In genomic region chr16:84330293-84330692, GRCm38 (mm10) we compare ENCODE assay signal across 25 mouse cellular contexts.
"Had no signal": no experiment of that assay in that cellular context is flagged by ENCODE, and none has a peak within 500 bp of the region (broad histone marks: within the 10 kb centered on the region; RNA-seq: fewer than 3 reads in every experiment).

No protein-coding gene starts in this region.

- H3K4me3 ChIP-seq: embryonic facial prominence, embryonic 10.5 days; embryonic facial prominence, embryonic 12.5 days; embryonic facial prominence, embryonic 13.5 days; embryonic facial prominence, embryonic 15.5 days; erythroblast, embryonic 14.5 days; forebrain, embryonic 10.5 days; forebrain, embryonic 12.5 days; forebrain, embryonic 13.5 days; forebrain, embryonic 15.5 days; gastrocnemius, adult 2 months; heart, adult 2 months had no signal

- H3K36me3 ChIP-seq: embryonic facial prominence, embryonic 10.5 days; embryonic facial prominence, embryonic 12.5 days; embryonic facial prominence, embryonic 13.5 days; embryonic facial prominence, embryonic 15.5 days; forebrain, embryonic 10.5 days; forebrain, embryonic 12.5 days; forebrain, embryonic 15.5 days had no signal

- H3K9ac ChIP-seq: embryonic facial prominence, embryonic 12.5 days; embryonic facial prominence, embryonic 13.5 days; embryonic facial prominence, embryonic 15.5 days; forebrain, embryonic 12.5 days; forebrain, embryonic 13.5 days; forebrain, embryonic 15.5 days; forebrain, postnatal 0 days had no signal

- H3K4me2 ChIP-seq: embryonic facial prominence, embryonic 12.5 days; embryonic facial prominence, embryonic 13.5 days; embryonic facial prominence, embryonic 15.5 days; forebrain, embryonic 12.5 days; forebrain, embryonic 13.5 days; forebrain, embryonic 15.5 days had no signal

- H3K27me3 ChIP-seq: embryonic facial prominence, embryonic 12.5 days; embryonic facial prominence, embryonic 13.5 days; embryonic facial prominence, embryonic 15.5 days; forebrain, embryonic 12.5 days; forebrain, embryonic 13.5 days; forebrain, embryonic 15.5 days had no signal

- DNase-seq: cerebellum, adult 9-10 months; cerebellum, adult 9-11 months; cerebellum, postnatal 10 days; cerebellum, postnatal 14 days; cerebellum, postnatal 25 days; cerebellum, postnatal 36 days; embryo, embryonic 11 days; forebrain, postnatal 0 days; gastrocnemius, adult 2 months; gastrocnemius, postnatal 10 days; gastrocnemius, postnatal 14 days; gastrocnemius, postnatal 25 days; gastrocnemius, postnatal 36 days; heart, adult 11 months; heart, adult 18-20 months; heart, adult 2 months had no signal

- H3K9me3 ChIP-seq: embryonic facial prominence, embryonic 10.5 days; embryonic facial prominence, embryonic 12.5 days; embryonic facial prominence, embryonic 13.5 days; embryonic facial prominence, embryonic 15.5 days; forebrain, embryonic 10.5 days; forebrain, embryonic 12.5 days; forebrain, embryonic 13.5 days; forebrain, embryonic 15.5 days had no signal

- H3K4me1 ChIP-seq: embryonic facial prominence, embryonic 10.5 days; embryonic facial prominence, embryonic 12.5 days; embryonic facial prominence, embryonic 13.5 days; embryonic facial prominence, embryonic 15.5 days; forebrain, embryonic 10.5 days; forebrain, embryonic 12.5 days; forebrain, embryonic 13.5 days; forebrain, embryonic 15.5 days had no signal

- H3K27ac ChIP-seq: embryonic facial prominence, embryonic 10.5 days; embryonic facial prominence, embryonic 12.5 days; embryonic facial prominence, embryonic 13.5 days; embryonic facial prominence, embryonic 15.5 days; forebrain, embryonic 10.5 days; forebrain, embryonic 12.5 days; forebrain, embryonic 13.5 days; forebrain, embryonic 15.5 days; gastrocnemius, adult 2 months; heart, adult 2 months had no signal
